Mouse (Mus musculus) telencephalon, adult 2 months (tissue): ENCODE data around the gene Cacng5.

Experiments
- DNase-seq: peaks from one replicate; pipeline ENCODE4 v3.0.0-alpha.2; 2011; ENCODE audit warnings: low read depth, low spot score

Cacng5 gene

GRCm38 (mm10) chr11:107914634-107915226 is at the start of gene Cacng5:
Gene Cacng5 (minus strand): TSS chr11:107915055.
- DNase-seq: no peak

DNA sequence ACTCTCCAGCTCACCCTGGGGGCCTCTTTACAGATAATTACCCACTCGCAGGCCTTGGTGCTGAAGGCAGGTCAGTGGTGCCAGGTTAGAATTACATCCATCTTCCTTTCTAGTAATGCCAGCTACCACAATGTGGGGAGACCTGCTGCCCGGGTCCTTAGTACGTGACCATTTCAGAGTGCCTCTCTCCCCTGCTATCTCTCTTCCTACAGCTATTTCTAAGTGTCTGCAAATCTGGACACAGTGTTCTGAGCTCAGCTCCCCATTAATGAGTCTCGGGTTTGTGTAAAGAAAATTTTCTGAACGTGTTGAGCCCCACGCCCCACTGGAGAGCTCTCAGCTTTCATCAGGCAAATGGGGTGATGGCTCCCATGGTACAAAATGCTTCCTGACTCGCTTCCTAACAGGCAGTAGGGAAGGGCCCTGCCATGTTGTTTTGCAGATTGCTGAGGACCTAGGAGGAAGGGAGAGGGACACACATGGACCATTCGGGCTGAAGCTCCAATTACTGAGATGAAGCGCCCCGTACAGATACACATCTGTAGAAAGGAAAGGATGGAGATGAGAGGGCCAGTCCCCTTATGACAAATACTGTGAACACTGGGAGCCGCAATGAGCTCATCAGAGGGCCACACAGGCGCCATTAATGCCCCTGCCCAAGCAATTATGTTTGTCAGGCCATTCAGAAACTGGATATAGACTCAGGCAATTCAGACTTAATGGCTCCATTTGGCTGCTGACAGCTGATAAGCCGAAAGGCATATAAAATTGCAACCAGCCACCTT is 42.9 kb upstream of the Cacng5 start:
- no peak for DNase-seq

- no peak for DNase-seq
Measured at GRCm38 (mm10) chr11:107955191-107956062, 40.6 kb upstream of the Cacng5 start.

DNA sequence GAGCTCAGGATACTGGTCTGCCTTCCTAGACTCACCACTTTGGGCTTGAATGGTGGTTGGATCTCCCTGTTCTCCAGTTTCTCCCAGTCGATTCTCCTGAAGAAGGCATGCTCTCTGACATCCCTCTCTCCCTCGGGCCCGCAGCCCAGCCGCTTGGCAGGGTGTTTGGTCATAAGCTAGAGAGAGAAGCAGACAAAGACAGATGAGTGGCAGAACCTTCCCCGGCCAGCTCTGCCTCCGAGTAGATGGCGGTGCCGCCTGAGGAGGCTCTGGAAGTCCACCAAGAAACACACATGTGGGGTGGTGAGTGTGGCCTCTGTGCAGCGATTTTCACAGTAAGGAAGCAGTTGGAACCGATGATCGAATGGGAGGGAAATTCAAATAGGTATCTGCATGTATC is 36.6 kb upstream of the Cacng5 start:
- DNase-seq: no peak

DNA sequence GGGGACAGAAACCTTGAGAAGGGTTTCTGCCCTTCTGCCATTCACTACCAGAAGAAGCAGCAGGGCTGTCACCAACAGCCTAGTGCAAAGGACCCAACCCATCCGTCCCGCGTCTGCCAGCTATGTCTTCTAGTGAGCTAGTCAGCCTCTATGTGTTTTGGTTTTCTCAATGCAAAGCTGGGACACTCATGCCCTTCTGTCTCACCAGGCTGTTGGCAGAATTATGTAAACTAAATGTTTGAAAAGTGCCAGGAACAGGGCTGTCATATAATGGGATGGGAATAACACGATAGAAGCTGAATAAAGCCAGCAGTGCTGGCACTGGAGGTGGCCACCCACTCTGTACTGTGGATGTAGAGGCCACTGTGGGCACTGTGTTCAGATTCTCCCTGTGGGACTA is 35.8 kb upstream of the Cacng5 start:
- DNase-seq: no peak

GRCm38 (mm10) chr11:107950211-107950610 is 35.4 kb upstream of the Cacng5 start:
- DNase-seq: no peak

GRCm38 (mm10) chr11:107947951-107948350 is 33.1 kb upstream of the Cacng5 start:
- DNase-seq: no peak

DNA sequence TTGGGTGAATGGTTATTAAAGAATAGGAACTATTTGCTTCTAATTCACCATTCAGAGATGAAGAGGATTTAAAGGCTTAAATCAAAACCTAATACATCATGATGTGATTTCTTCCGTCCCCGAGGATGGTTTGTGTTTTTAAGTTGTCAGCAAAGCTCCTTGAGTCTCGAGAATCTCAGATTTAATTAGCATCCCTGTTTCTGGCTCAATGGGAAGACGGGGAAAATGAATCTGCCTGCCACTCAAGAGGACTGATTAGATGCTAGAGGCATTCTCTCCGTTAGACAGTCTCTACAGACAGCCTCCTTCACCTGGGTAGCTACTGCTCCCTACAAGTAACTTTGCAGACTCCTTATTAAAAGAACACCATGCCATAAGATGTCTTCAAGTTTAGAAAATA is 32.0 kb upstream of the Cacng5 start:
- no peak for DNase-seq

DNA sequence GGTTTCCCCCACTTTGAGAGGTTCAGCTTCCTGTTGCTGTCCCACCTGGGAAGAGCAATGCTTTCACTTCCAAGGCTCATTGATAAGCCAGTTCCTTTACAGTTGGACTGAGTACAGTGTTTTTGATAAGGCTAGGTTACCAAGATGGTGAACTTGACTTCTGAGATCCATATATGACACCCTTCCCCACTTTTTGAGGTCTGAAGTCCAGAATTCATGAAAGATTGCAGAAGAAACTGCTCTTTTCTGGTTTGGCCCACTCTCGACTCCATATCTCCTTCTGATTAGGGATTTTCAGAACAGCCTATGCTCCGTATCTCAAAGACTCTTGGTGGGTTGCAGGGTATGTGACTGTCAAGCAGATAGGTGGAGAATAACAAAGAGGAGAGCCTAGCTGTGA is 22.1 kb upstream of the Cacng5 start:
- DNase-seq: no peak

GRCm38 (mm10) chr11:107931721-107932120 is 16.9 kb upstream of the Cacng5 start:
- DNase-seq: no peak

- no peak for DNase-seq
Measured at GRCm38 (mm10) chr11:107931288-107931687, 16.4 kb upstream of the Cacng5 start.

GRCm38 (mm10) chr11:107929712-107930111 is 14.9 kb upstream of the Cacng5 start:
- DNase-seq: peak; percentile 57

DNA sequence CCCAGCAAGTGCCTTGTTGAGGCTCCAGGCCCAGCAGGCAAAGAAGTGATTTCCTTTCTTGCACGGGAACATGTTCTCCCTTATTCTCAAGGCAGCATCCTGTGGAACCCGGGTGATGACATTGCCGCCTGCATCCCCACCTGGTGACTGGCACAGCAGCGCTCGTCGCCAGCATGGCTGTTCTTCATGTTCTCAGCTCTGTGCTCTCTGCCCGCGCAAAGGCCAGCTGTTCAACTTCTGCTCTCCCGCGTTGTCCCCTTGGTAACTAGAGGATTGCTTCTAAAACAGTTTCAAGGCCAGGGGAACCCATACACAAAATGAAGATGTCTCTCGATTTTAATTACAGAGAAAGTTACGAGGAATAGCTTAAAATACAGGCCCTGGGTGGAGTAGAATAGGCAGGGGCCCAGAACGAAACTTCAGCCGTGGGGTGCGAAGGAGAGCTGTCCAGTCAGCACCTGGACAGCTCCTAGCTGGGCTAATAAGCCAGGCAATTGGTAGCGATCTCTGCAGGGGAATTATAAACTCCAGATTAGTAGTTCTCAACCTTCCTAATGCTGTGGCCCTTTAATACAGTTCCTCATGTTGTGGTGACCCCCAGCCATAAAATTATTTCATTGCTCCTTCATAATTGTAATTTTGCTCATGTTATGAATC is 5.1 kb upstream of the Cacng5 start:
- no peak for DNase-seq

DNA sequence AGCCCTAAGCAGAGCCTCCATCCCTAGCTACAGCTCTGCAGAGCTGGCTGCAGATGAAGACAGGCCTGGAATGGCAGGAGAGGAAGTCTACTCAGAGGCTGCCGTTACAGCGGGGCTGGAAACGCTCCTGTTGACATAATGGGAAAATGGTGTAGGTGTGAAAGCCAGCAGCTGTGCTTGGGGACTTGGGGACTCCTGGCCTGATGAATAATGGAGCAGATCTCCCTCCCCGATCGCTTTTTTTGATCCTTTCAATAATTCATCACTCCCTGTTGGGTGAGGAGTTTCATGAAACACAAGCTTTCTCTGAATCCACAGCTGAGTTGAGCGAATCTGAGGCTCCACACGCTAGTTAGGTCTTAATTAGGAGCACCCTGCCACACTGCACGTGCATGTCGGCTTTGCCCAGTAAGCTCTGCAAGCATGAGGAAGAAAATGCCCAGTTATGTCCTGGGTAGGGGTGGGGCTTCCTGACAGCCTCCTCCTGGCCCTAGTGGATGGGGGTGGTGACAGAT is 2.9 kb upstream of the Cacng5 start:
- DNase-seq: no peak

DNA sequence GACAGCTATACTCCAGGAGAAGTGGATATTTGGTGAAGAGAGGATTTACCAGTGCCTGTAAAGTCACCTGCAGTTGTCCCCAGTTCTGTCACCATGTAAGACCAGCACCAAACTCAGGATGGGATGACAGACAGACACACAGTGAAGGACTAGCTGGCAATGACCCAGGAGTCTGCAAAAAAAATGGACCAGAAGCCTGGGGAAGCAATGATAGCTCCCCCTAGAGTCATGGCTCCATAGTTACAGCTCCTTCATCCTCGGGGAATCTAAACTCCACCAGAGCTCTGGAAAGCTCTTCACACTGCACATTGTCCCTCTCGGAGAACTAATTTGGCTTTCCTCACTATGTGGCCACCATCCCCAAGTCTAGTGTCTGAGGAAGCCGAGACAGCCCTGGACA is 1.5 kb downstream of the Cacng5 start:
- no peak for DNase-seq

DNA sequence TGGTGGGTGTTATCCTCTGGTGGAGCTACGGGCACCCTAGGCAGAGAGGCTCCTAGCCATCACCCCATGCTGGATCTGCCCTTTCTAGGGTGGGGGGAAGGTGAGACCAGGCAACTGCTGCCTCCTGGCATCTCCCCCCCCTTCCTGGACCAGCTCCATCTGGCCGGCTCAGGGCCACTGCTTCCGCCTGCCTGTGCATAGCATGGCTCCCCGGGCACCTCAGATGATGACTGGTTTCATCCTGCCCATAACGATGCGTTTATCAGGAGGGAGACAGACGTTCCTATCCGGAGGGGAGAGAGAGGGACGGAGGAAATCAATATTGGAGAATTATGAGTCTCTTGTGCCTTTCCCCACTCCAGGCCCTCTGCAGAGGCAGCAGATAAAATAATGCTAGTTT is 9.5 kb downstream of the Cacng5 start:
- no peak for DNase-seq

- no peak for DNase-seq
Measured at GRCm38 (mm10) chr11:107903966-107904605, 10.8 kb downstream of the Cacng5 start.

DNA sequence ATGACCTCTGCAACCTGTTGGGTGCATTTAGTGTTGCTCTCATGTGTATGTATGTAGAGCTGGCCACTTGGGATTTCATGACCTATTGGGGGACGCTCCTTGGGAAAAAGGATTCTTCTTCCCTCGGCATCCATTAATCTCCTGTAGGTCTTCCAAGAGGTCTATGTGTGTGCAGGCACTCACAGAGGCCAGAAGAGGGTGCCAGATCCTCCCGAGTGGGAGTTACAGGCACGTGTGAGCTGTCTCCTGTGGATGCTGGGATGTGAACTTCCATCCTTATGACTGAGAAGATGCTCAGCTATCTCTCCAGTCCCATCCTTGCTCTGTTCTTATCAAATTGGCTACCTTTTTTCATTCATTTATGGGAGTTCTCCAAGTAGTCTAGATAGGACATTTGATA is 14.4 kb downstream of the Cacng5 start:
- DNase-seq: no peak

- DNase-seq: no peak
Measured at GRCm38 (mm10) chr11:107898698-107899097, 16.2 kb downstream of the Cacng5 start.

DNA sequence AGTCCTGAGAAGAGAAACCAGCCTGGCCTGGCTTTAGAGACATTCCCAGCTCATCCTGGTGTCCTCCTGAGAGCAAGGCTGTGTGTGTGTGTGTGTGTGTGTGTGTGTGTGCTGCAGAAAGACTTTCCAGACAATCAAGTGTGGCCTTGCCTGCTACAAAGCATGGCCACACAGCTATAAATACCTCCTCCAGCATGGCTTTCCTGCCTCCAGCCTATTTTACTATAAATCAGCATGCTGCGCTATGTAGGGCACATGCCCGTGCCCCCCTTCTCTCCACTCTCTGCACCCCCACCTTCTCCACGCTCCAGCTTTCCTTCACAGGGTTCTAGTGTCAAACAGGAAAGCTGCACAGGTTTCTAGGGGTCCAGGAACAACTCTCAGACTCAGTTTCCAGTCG is 19.2 kb downstream of the Cacng5 start:
- no peak for DNase-seq

GRCm38 (mm10) chr11:107891377-107891776 is 23.5 kb downstream of the Cacng5 start:
- DNase-seq: no peak
